Mouse (Mus musculus): ENCODE measurements around the gene Jazf1. TPM values are rescaled to one million over a fixed set of nuclear protein-coding genes. Genes with fewer than 3 reads are reported as not detected.

Jazf1 gene
- polyA plus RNA-seq, 1 experiment: 1.7 TPM

GRCm38 (mm10) chr6:52779546-52779945, 288.9 kb downstream of the Jazf1 start:
- Histone ChIP-seq H3K27ac (ENCODE audit: insufficient read depth, low read length) (no peak overlapping the region), H3K36me3 (ENCODE audit: control insufficient read depth, insufficient read depth, low read length, poor library complexity, severe bottlenecking) (no peaks in the 10 kb centered on the region), H3K27me3 (ENCODE audit: control insufficient read depth, insufficient read depth, low read length, poor library complexity, severe bottlenecking) (no peaks in the 10 kb centered on the region), H3K9me3 (replicated peaks; ENCODE audit: control insufficient read depth, insufficient read depth, low read length, poor library complexity, severe bottlenecking) (no peaks in the 10 kb centered on the region), H3K4me3 (ENCODE audit: low read depth, low read length) (no peak overlapping the region), H3K4me1 (ENCODE audit: control insufficient read depth, insufficient read depth, low read length) (no peaks in the 10 kb centered on the region), H3K9ac (ENCODE audit: low read depth, poor library complexity, severe bottlenecking) (no peak overlapping the region)
- TF ChIP-seq POLR2A (IDR thresholded peaks at IDR 0.05; ENCODE audit: insufficient read depth, low read length): no peak
- TF ChIP-seq EP300 (IDR thresholded peaks at IDR 0.05; ENCODE audit: insufficient read depth, low read depth, low read length): no peak
- no peak for TF ChIP-seq CTCF (IDR thresholded peaks at IDR 0.05; ENCODE audit: low read depth, low read length)

- Histone ChIP-seq H3K27me3 (ENCODE audit: control insufficient read depth, insufficient read depth, low read length, poor library complexity, severe bottlenecking) (no peaks in the 10 kb centered on the region), H3K9ac (ENCODE audit: low read depth, poor library complexity, severe bottlenecking) (no peak overlapping the region), H3K4me3 (ENCODE audit: low read depth, low read length) (no peak overlapping the region), H3K9me3 (replicated peaks; ENCODE audit: control insufficient read depth, insufficient read depth, low read length, poor library complexity, severe bottlenecking) (no peaks in the 10 kb centered on the region), H3K36me3 (ENCODE audit: control insufficient read depth, insufficient read depth, low read length, poor library complexity, severe bottlenecking) (no peaks in the 10 kb centered on the region), H3K27ac (ENCODE audit: insufficient read depth, low read length) (no peak overlapping the region), H3K4me1 (ENCODE audit: control insufficient read depth, insufficient read depth, low read length) (no peaks in the 10 kb centered on the region)
- TF ChIP-seq CTCF (IDR thresholded peaks at IDR 0.05; ENCODE audit: low read depth, low read length) (no peak), EP300 (IDR thresholded peaks at IDR 0.05; ENCODE audit: insufficient read depth, low read depth, low read length) (no peak), POLR2A (IDR thresholded peaks at IDR 0.05; ENCODE audit: insufficient read depth, low read length) (no peak)
Observed at GRCm38 (mm10) chr6:52778523-52778922, 289.9 kb downstream of the Jazf1 start.

- Histone ChIP-seq H3K9ac (ENCODE audit: low read depth, poor library complexity, severe bottlenecking) (no peak overlapping the region), H3K4me1 (ENCODE audit: control insufficient read depth, insufficient read depth, low read length) (no peaks in the 10 kb centered on the region), H3K27ac (ENCODE audit: insufficient read depth, low read length) (no peak overlapping the region), H3K27me3 (ENCODE audit: control insufficient read depth, insufficient read depth, low read length, poor library complexity, severe bottlenecking) (no peaks in the 10 kb centered on the region), H3K36me3 (ENCODE audit: control insufficient read depth, insufficient read depth, low read length, poor library complexity, severe bottlenecking) (no peaks in the 10 kb centered on the region), H3K4me3 (ENCODE audit: low read depth, low read length) (no peak overlapping the region), H3K9me3 (replicated peaks; ENCODE audit: control insufficient read depth, insufficient read depth, low read length, poor library complexity, severe bottlenecking) (no peaks in the 10 kb centered on the region)
- TF ChIP-seq CTCF (IDR thresholded peaks at IDR 0.05; ENCODE audit: low read depth, low read length) (no peak), EP300 (IDR thresholded peaks at IDR 0.05; ENCODE audit: insufficient read depth, low read depth, low read length) (no peak), POLR2A (IDR thresholded peaks at IDR 0.05; ENCODE audit: insufficient read depth, low read length) (no peak)
Observed at GRCm38 (mm10) chr6:52777034-52777433, 291.4 kb downstream of the Jazf1 start.

GRCm38 (mm10) chr6:52775956-52776355, 292.5 kb downstream of the Jazf1 start:
- H3K9me3 ChIP-seq (replicated peaks; ENCODE audit: control insufficient read depth, insufficient read depth, low read length, poor library complexity, severe bottlenecking): no peaks in the 10 kb centered on the region
- H3K36me3 ChIP-seq (ENCODE audit: control insufficient read depth, insufficient read depth, low read length, poor library complexity, severe bottlenecking): no peaks in the 10 kb centered on the region
- no peak overlapping the region for H3K27ac ChIP-seq (ENCODE audit: insufficient read depth, low read length)
- no peaks in the 10 kb centered on the region for H3K4me1 ChIP-seq (ENCODE audit: control insufficient read depth, insufficient read depth, low read length)
- TF ChIP-seq POLR2A (IDR thresholded peaks at IDR 0.05; ENCODE audit: insufficient read depth, low read length) (no peak), EP300 (IDR thresholded peaks at IDR 0.05; ENCODE audit: insufficient read depth, low read depth, low read length) (no peak), CTCF (IDR thresholded peaks at IDR 0.05; ENCODE audit: low read depth, low read length) (no peak)
- H3K4me3 ChIP-seq (ENCODE audit: low read depth, low read length): no peak overlapping the region
- no peak overlapping the region for H3K9ac ChIP-seq (ENCODE audit: low read depth, poor library complexity, severe bottlenecking)
- no peaks in the 10 kb centered on the region for H3K27me3 ChIP-seq (ENCODE audit: control insufficient read depth, insufficient read depth, low read length, poor library complexity, severe bottlenecking)

- TF ChIP-seq POLR2A (IDR thresholded peaks at IDR 0.05; ENCODE audit: insufficient read depth, low read length) (no peak), EP300 (IDR thresholded peaks at IDR 0.05; ENCODE audit: insufficient read depth, low read depth, low read length) (no peak), CTCF (IDR thresholded peaks at IDR 0.05; ENCODE audit: low read depth, low read length) (no peak)
- Histone ChIP-seq H3K36me3 (ENCODE audit: control insufficient read depth, insufficient read depth, low read length, poor library complexity, severe bottlenecking) (no peaks in the 10 kb centered on the region), H3K4me1 (ENCODE audit: control insufficient read depth, insufficient read depth, low read length) (no peaks in the 10 kb centered on the region), H3K9ac (ENCODE audit: low read depth, poor library complexity, severe bottlenecking) (no peak overlapping the region), H3K9me3 (replicated peaks; ENCODE audit: control insufficient read depth, insufficient read depth, low read length, poor library complexity, severe bottlenecking) (no peaks in the 10 kb centered on the region), H3K4me3 (ENCODE audit: low read depth, low read length) (no peak overlapping the region), H3K27ac (ENCODE audit: insufficient read depth, low read length) (no peak overlapping the region), H3K27me3 (ENCODE audit: control insufficient read depth, insufficient read depth, low read length, poor library complexity, severe bottlenecking) (no peaks in the 10 kb centered on the region)
Observed at GRCm38 (mm10) chr6:52775350-52775749, 293.1 kb downstream of the Jazf1 start.

GRCm38 (mm10) chr6:52773132-52773531, 295.3 kb downstream of the Jazf1 start:
- H3K27me3 ChIP-seq (ENCODE audit: control insufficient read depth, insufficient read depth, low read length, poor library complexity, severe bottlenecking): no peaks in the 10 kb centered on the region
- no peak overlapping the region for H3K4me3 ChIP-seq (ENCODE audit: low read depth, low read length)
- TF ChIP-seq EP300 (IDR thresholded peaks at IDR 0.05; ENCODE audit: insufficient read depth, low read depth, low read length) (no peak), POLR2A (IDR thresholded peaks at IDR 0.05; ENCODE audit: insufficient read depth, low read length) (no peak), CTCF (IDR thresholded peaks at IDR 0.05; ENCODE audit: low read depth, low read length) (no peak)
- H3K27ac ChIP-seq (ENCODE audit: insufficient read depth, low read length): no peak overlapping the region
- H3K9ac ChIP-seq (ENCODE audit: low read depth, poor library complexity, severe bottlenecking): no peak overlapping the region
- H3K36me3 ChIP-seq (ENCODE audit: control insufficient read depth, insufficient read depth, low read length, poor library complexity, severe bottlenecking): peaks cover 5% of the 10 kb centered on the region; the same call in 1 of the 2 replicates
- no peaks in the 10 kb centered on the region for H3K9me3 ChIP-seq (replicated peaks; ENCODE audit: control insufficient read depth, insufficient read depth, low read length, poor library complexity, severe bottlenecking)
- H3K4me1 ChIP-seq (ENCODE audit: control insufficient read depth, insufficient read depth, low read length): no peaks in the 10 kb centered on the region
